Mouse (Mus musculus) spleen, embryonic (tissue): Measurements from ENCODE around the gene Acot11.

ENCODE experiments used
- CTCF ChIA-PET: fragments of 350-600 bp; sonication (Branson Sonifier 250); formaldehyde crosslinking; loops from one replicate; lab custom pipeline; 2022; lab: Charles Lee

Gene Acot11

GRCm38 (mm10) chr4:106700798-106701197 is 104.0 kb downstream of the Acot11 start:
- CTCF ChIA-PET, result no interaction called here

DNA sequence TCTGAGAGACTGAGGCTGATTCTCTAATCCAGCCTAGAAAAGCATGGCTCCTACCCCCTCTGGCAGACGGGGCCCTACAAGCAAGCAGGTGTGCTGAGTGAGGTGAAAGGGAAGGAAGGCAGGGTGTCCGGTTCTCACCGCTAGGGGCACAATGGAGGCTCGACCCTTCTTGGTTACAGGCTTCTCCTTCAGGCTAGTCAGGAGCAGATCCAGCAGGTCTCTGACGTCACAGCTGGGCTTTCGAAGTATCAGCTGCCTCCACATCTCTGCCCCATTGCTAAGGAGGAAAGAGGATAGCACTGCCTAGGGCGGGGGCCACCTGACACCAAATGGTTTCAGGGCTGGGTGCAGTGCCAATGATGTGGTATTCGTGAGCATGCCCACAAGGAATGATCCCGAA is 104.8 kb downstream of the Acot11 start:
- CTCF ChIA-PET, result no interaction called here
